Mouse (Mus musculus) CH12.LX (cell line): Measurements from ENCODE around the gene Prkn. TPM values are rescaled to one million over a fixed set of nuclear protein-coding genes. Genes with fewer than 3 reads are reported as not detected.

Source experiments
- DNase-seq: peaks from one replicate; pipeline ENCODE4 v3.0.0-alpha.2; 2013; ENCODE audit errors: extremely low read depth
- H3K27ac ChIP-seq: 2 replicates; pipeline ENCODE4 v1.5.1; 2012; ENCODE audit warnings: low read depth, mild to moderate bottlenecking, control low read depth, moderate library complexity; ENCODE audit not compliant: insufficient read depth
- H3K27me3 ChIP-seq: replicated peaks from 2 replicates; pipeline ENCODE3; 2012; ENCODE audit warnings: inconsistent platforms
- H3K36me3 ChIP-seq, 2 experiments: replicated peaks in 1 of 2; 2 replicates each; pipeline versions ENCODE3 to v1.6.1; 2012; ENCODE audit warnings: inconsistent platforms in 1 of 2, low read length in 1 of 2, mild to moderate bottlenecking in 1 of 2, mixed read lengths in 1 of 2, moderate library complexity in 1 of 2; ENCODE audit not compliant: control insufficient read depth in 1 of 2, insufficient read depth in 1 of 2
- H3K4me1 ChIP-seq, 2 experiments: 2 replicates each; pipeline ENCODE4 v1.6.1; 2012; ENCODE audit warnings: inconsistent platforms in 1 of 2, moderate library complexity in 1 of 2; ENCODE audit not compliant: insufficient read depth in 2 of 2, control insufficient read depth in 1 of 2
- H3K4me2 ChIP-seq: 2 replicates; pipeline ENCODE4 v1.6.1; 2012; ENCODE audit warnings: low read depth, mild to moderate bottlenecking, control low read depth; ENCODE audit not compliant: poor library complexity, insufficient read depth, severe bottlenecking
- H3K4me3 ChIP-seq, 3 experiments: fragments of 150-350 bp in 1 of 3; sonication (generic) in 1 of 3; replicated peaks in 1 of 3; 2 replicates each; pipeline versions ENCODE3 to v1.5.1; 2011 to 2012; ENCODE audit warnings: low read depth in 2 of 3, low read length in 2 of 3, mild to moderate bottlenecking in 2 of 3, moderate library complexity in 2 of 3, control low read depth in 1 of 3, improper control_type of control experiment in 1 of 3, inconsistent platforms in 1 of 3, mixed read lengths in 1 of 3; ENCODE audit not compliant: poor library complexity in 1 of 3
- H3K79me2 ChIP-seq: replicated peaks from 2 replicates; pipeline ENCODE4 v1.6.1; 2012; ENCODE audit warnings: mild to moderate bottlenecking, moderate library complexity; ENCODE audit not compliant: control insufficient read depth, poor library complexity, insufficient read depth, severe bottlenecking; ENCODE audit errors: extremely low read depth
- H3K9ac ChIP-seq: 2 replicates; pipeline ENCODE4 v1.6.1; 2012; ENCODE audit warnings: low read depth, mild to moderate bottlenecking, control low read depth, moderate library complexity; ENCODE audit not compliant: insufficient read depth
- H3K9me3 ChIP-seq: replicated peaks from 2 replicates; pipeline ENCODE3; 2012; ENCODE audit warnings: low read length, inconsistent platforms, mixed read lengths
- BHLHE40 ChIP-seq: IDR thresholded peaks from 2 replicates; pipeline ENCODE4 v1.6.1; 2011; ENCODE audit warnings: mild to moderate bottlenecking, low read depth, low read length, improper control_type of control experiment
- CHD2 ChIP-seq: IDR thresholded peaks from 2 replicates; pipeline ENCODE4 v1.6.1; 2011; ENCODE audit warnings: low read length, improper control_type of control experiment
- ELF1 ChIP-seq: IDR thresholded peaks from 2 replicates; pipeline ENCODE4 v1.6.1; 2014; ENCODE audit warnings: low read depth, mild to moderate bottlenecking, inconsistent platforms, low read length, improper control_type of control experiment
- EP300 ChIP-seq: IDR thresholded peaks from 2 replicates; pipeline ENCODE4 v1.6.1; 2011; ENCODE audit warnings: low read length, improper control_type of control experiment
- GABPA ChIP-seq: IDR thresholded peaks from 2 replicates; pipeline ENCODE4 v1.6.1; 2012; ENCODE audit warnings: low read depth, low read length, improper control_type of control experiment, inconsistent platforms; ENCODE audit not compliant: insufficient replicate concordance
- HCFC1 ChIP-seq: IDR thresholded peaks from 2 replicates; pipeline ENCODE4 v1.6.1; 2012; ENCODE audit warnings: low read depth, mild to moderate bottlenecking, inconsistent platforms, low read length, improper control_type of control experiment
- IRF4 ChIP-seq: IDR thresholded peaks from 2 replicates; pipeline ENCODE4 v1.6.1; 2014; ENCODE audit warnings: low read depth, mild to moderate bottlenecking, inconsistent platforms, low read length, improper control_type of control experiment
- KAT2A ChIP-seq: IDR thresholded peaks from 2 replicates; pipeline ENCODE4 v1.6.1; 2012; ENCODE audit warnings: low read length, improper control_type of control experiment, inconsistent platforms; ENCODE audit not compliant: insufficient replicate concordance
- MAFK ChIP-seq: IDR thresholded peaks from 2 replicates; pipeline ENCODE4 v1.6.1; 2011; ENCODE audit warnings: low read length, improper control_type of control experiment; ENCODE audit not compliant: insufficient replicate concordance
- MYC ChIP-seq: IDR thresholded peaks from 2 replicates; pipeline ENCODE4 v1.6.1; 2011; ENCODE audit warnings: low read depth, mild to moderate bottlenecking, improper control_type of control experiment, low read length
- NELFE ChIP-seq: IDR thresholded peaks from 2 replicates; pipeline ENCODE4 v1.6.1; 2011; ENCODE audit warnings: low read depth, low read length, improper control_type of control experiment
- POLR2A ChIP-seq: IDR thresholded peaks from 2 replicates; pipeline ENCODE4 v1.6.1; 2011; ENCODE audit warnings: low read depth, mild to moderate bottlenecking, improper control_type of control experiment, low read length
- POLR2AphosphoS2 ChIP-seq: IDR thresholded peaks from 2 replicates; pipeline ENCODE4 v1.6.1; 2011; ENCODE audit warnings: low read depth, low read length, improper control_type of control experiment
- TBP ChIP-seq: conservative IDR thresholded peaks from 2 replicates; pipeline ENCODE4 v1.6.1; 2011; ENCODE audit warnings: low read depth, low read length, improper control_type of control experiment
- UBTF ChIP-seq: IDR thresholded peaks from 2 replicates; pipeline ENCODE4 v1.6.1; 2012; ENCODE audit warnings: low read depth, mild to moderate bottlenecking, inconsistent platforms, low read length, improper control_type of control experiment, moderate library complexity
- ZC3H11A ChIP-seq: IDR thresholded peaks from 2 replicates; pipeline ENCODE4 v1.6.1; 2012; ENCODE audit warnings: low read depth, mild to moderate bottlenecking, inconsistent platforms, low read length, improper control_type of control experiment
- ZKSCAN1 ChIP-seq: IDR thresholded peaks from 2 replicates; pipeline ENCODE4 v1.6.1; 2012; ENCODE audit warnings: low read depth, inconsistent platforms, low read length, improper control_type of control experiment, borderline replicate concordance
- ZMIZ1 ChIP-seq: IDR thresholded peaks from 2 replicates; pipeline ENCODE4 v1.6.1; 2012; ENCODE audit warnings: low read depth, mild to moderate bottlenecking, inconsistent platforms, low read length, improper control_type of control experiment
- dilution Hi-C: fragments of 300-500 bp; cut with MboI; formaldehyde crosslinking; loops from 2 replicates; pipeline ENCODE4 v1.14.3; 2020; ENCODE audit warnings: low sequenced_read_pairs; ENCODE audit not compliant: extremely low pct_unique_long_range_greater_than_20kb, extremely low pct_ligation_motif_present
- in situ Hi-C: fragments of 300-500 bp; cut with MboI; formaldehyde crosslinking; loops from 3 replicates; pipeline ENCODE4 v1.14.3; 2019; ENCODE audit warnings: low sequenced_read_pairs, low pct_ligation_motif_present, low pct_unique_long_range_greater_than_20kb, mixed read lengths
- polyA plus RNA-seq: library from polyadenylated mRNA; unstranded; fragments of >175 nt; gene quantifications from 2 replicates; pipeline ENCODE4 v1.2.1, GENCODE M21; 2012; ENCODE audit warnings: low read depth; ENCODE audit not compliant: insufficient read length
- total RNA-seq, 2 experiments: library from RNA; depleted of rRNA; stranded (reverse); fragments of 300-350 nt in 1 of 2; fragments of >200 nt in 1 of 2; gene quantifications; 2 replicates each; pipeline ENCODE4 v1.2.3; 2012 to 2014

The Prkn gene
- total and polyA plus RNA-seq, 3 experiments, result 0.08 TPM; not detected in 2

GRCm38 (mm10) chr17:11260663-11261062 is 420.5 kb downstream of the Prkn start:
- TF ChIP-seq ZKSCAN1, result no peak
- TF ChIP-seq KAT2A, result no peak
- no peak for TF ChIP-seq TBP
- TF ChIP-seq ZMIZ1, result no peak
- H3K4me1 ChIP-seq, result no peaks in the 10 kb centered on the region
- dilution Hi-C loops (no loop called here), in situ Hi-C loops (no loop called here)
- H3K79me2 ChIP-seq, result no peaks in the 10 kb centered on the region
- no peaks in the 10 kb centered on the region for H3K9me3 ChIP-seq
- no peak overlapping the region for H3K4me3 ChIP-seq
- DNase-seq, result no peak
- H3K36me3 ChIP-seq, result no peaks in the 10 kb centered on the region
- H3K9ac ChIP-seq, result no peak overlapping the region
- H3K4me2 ChIP-seq, result no peak overlapping the region
- no peak overlapping the region for H3K27ac ChIP-seq
- no peaks in the 10 kb centered on the region for H3K27me3 ChIP-seq

- Histone ChIP-seq H3K4me3 (no peak overlapping the region), H3K27me3 (no peaks in the 10 kb centered on the region), H3K27ac (no peak overlapping the region), H3K36me3 (no peaks in the 10 kb centered on the region), H3K9me3 (no peaks in the 10 kb centered on the region), H3K4me2 (no peak overlapping the region), H3K79me2 (no peaks in the 10 kb centered on the region), H3K4me1 (no peaks in the 10 kb centered on the region), H3K9ac (no peak overlapping the region)
- in situ Hi-C loops (no loop called here), dilution Hi-C loops (no loop called here)
- no peak for DNase-seq
- TF ChIP-seq IRF4 (no peak), GABPA (no peak), TBP (no peak), HCFC1 (no peak), ZC3H11A (no peak), POLR2A (no peak), POLR2AphosphoS2 (no peak), EP300 (no peak), ZMIZ1 (no peak), BHLHE40 (no peak), ELF1 (no peak), UBTF (no peak)
Observed at GRCm38 (mm10) chr17:11261679-11262078, 421.5 kb downstream of the Prkn start.

GRCm38 (mm10) chr17:11267951-11268350 is 427.8 kb downstream of the Prkn start:
- H3K4me1 ChIP-seq, result no peaks in the 10 kb centered on the region
- no peak overlapping the region for H3K9ac ChIP-seq
- H3K4me2 ChIP-seq, result no peak overlapping the region
- H3K27ac ChIP-seq, result no peak overlapping the region
- TF ChIP-seq CHD2 (no peak), MYC (no peak), EP300 (no peak), MAFK (no peak), NELFE (no peak)
- no peak overlapping the region for H3K4me3 ChIP-seq
- H3K9me3 ChIP-seq, result no peaks in the 10 kb centered on the region
- dilution Hi-C loops, result no loop called here
- in situ Hi-C loops, result no loop called here
- H3K79me2 ChIP-seq, result no peaks in the 10 kb centered on the region
- no peaks in the 10 kb centered on the region for H3K36me3 ChIP-seq
- H3K27me3 ChIP-seq, result no peaks in the 10 kb centered on the region
- DNase-seq, result no peak
